Mouse (Mus musculus) liver, embryonic 11.5 days (tissue): ENCODE measurements around the gene Mpg. TPM values are rescaled to one million over a fixed set of nuclear protein-coding genes. Genes with fewer than 3 reads are reported as not detected.

Source experiments
- ATAC-seq: fragments of 200-750 bp; cut with Nextera tagmentation; replicated peaks from 2 replicates; pipeline ENCODE4 v1.8.0; 2017; ENCODE audit warnings: moderate number of reproducible peaks, mild to moderate bottlenecking, moderate TSS enrichment, moderate library complexity; ENCODE audit not compliant: low FRiP score
- DNase-seq: peaks from one replicate; pipeline ENCODE4 v3.0.0-alpha.2; 2017; ENCODE audit warnings: low spot score
- H3K27ac ChIP-seq: fragments of 300-500 bp; sonication (generic); 2 replicates; pipeline ENCODE4 v1.5.1; 2014; ENCODE audit warnings: mild to moderate bottlenecking, low read depth, low read length, control low read depth
- H3K27me3 ChIP-seq: fragments of 300-500 bp; sonication (generic); replicated peaks from 2 replicates; pipeline ENCODE4 v1.6.1; 2014; ENCODE audit warnings: low read length, mixed read lengths; ENCODE audit not compliant: control insufficient read depth, insufficient read depth
- H3K36me3 ChIP-seq: fragments of 300-500 bp; sonication (generic); 2 replicates; pipeline ENCODE4 v1.6.1; 2014; ENCODE audit warnings: mild to moderate bottlenecking, low read length, moderate library complexity, mixed read lengths; ENCODE audit not compliant: control insufficient read depth, insufficient read depth
- H3K4me1 ChIP-seq: fragments of 300-500 bp; sonication (generic); replicated peaks from 2 replicates; pipeline ENCODE4 v1.6.1; 2014; ENCODE audit warnings: low read length, mixed read lengths; ENCODE audit not compliant: control insufficient read depth, insufficient read depth
- H3K4me2 ChIP-seq: fragments of 300-500 bp; sonication (generic); 2 replicates; pipeline ENCODE4 v1.6.1; 2014; ENCODE audit warnings: mild to moderate bottlenecking, control low read depth, moderate library complexity
- H3K4me3 ChIP-seq: fragments of 300-500 bp; sonication (generic); 2 replicates; pipeline ENCODE4 v1.5.1; 2014; ENCODE audit warnings: low read depth, low read length, control low read depth
- H3K9ac ChIP-seq: fragments of 300-500 bp; sonication (generic); 2 replicates; pipeline ENCODE4 v1.6.1; 2014; ENCODE audit warnings: low read depth, low read length, control low read depth
- H3K9me3 ChIP-seq: fragments of 300-500 bp; sonication (generic); 2 replicates; pipeline ENCODE4 v1.6.1; 2016; ENCODE audit warnings: low read length, inconsistent platforms, mixed read lengths; ENCODE audit not compliant: control insufficient read depth
- WGBS: fragments of 180-500 bp; shearing (Covaris S2); extraction: QIAGEN DNeasy Blood & Tissue Kit; methylation state at CpG from one replicate; pipeline ENCODE4 v1.1.7; 2014; 5-methylcytosine and 5-hydroxymethylcytosine counted together
- polyA plus RNA-seq: library from polyadenylated mRNA; unstranded; fragments of >200 nt; fragmentation: Nextera tagmentation; extraction: Ambion mirVana; gene quantifications from 2 replicates; pipeline ENCODE4 v1.2.1, GENCODE M21; 2014

The Mpg gene
- polyA plus RNA-seq, 1 experiment from 2014 or later: 30.8 TPM

GRCm38 (mm10) chr11:32215372-32216162 lies 10.7 kb upstream of the Mpg start:
- Histone ChIP-seq H3K4me3 (no peak overlapping the region), H3K9ac (no peak overlapping the region), H3K4me1 (peaks cover 4% of the 10 kb centered on the region; the same call in 1 of the 2 replicates), H3K27me3 (peaks cover 9% of the 10 kb centered on the region), H3K4me2 (no peak overlapping the region), H3K27ac (no peak overlapping the region), H3K36me3 (peaks cover 5% of the 10 kb centered on the region; the same call in 1 of the 2 replicates), H3K9me3 (no peaks in the 10 kb centered on the region)
- no peak for DNase-seq
- 90% methylated on average over 18 of the region's 18 CpGs for WGBS
- ATAC-seq: no peak

- H3K27ac ChIP-seq: no peak overlapping the region
- H3K9ac ChIP-seq: no peak overlapping the region
- H3K4me1 ChIP-seq: peaks cover 9% of the 10 kb centered on the region
- peaks cover 22% of the 10 kb centered on the region for H3K27me3 ChIP-seq
- DNase-seq (peak; percentile 59), ATAC-seq (0 out of 2 replicates have a peak, but pooled peaks have one; percentile 42)
- peaks cover 2% of the 10 kb centered on the region; the same call in 1 of the 2 replicates for H3K36me3 ChIP-seq
- H3K4me2 ChIP-seq: no peak overlapping the region
- no peaks in the 10 kb centered on the region for H3K9me3 ChIP-seq
- no peak overlapping the region for H3K4me3 ChIP-seq
- WGBS: 25% methylated on average over 8 of the region's 8 CpGs
These were observed 9.5 kb upstream of the Mpg start for GRCm38 (mm10) chr11:32216851-32217250.

GRCm38 (mm10) chr11:32218501-32219050 lies 7.7 kb upstream of the Mpg start:
- peaks cover 2% of the 10 kb centered on the region; the same call in 1 of the 2 replicates for H3K36me3 ChIP-seq
- H3K4me1 ChIP-seq: peaks cover 24% of the 10 kb centered on the region
- no peak overlapping the region for H3K4me3 ChIP-seq
- WGBS: 72% methylated on average over 6 of the region's 6 CpGs
- no peak overlapping the region for H3K9ac ChIP-seq
- ATAC-seq (no peak), DNase-seq (no peak)
- H3K9me3 ChIP-seq: 0 out of 2 replicates have a peak, but pooled peaks cover 3% of the 10 kb centered on the region
- peaks cover 38% of the 10 kb centered on the region for H3K27me3 ChIP-seq
- no peak overlapping the region for H3K4me2 ChIP-seq
- H3K27ac ChIP-seq: no peak overlapping the region

GRCm38 (mm10) chr11:32219287-32219686 lies 7.0 kb upstream of the Mpg start:
- ATAC-seq (no peak), DNase-seq (no peak)
- Histone ChIP-seq H3K4me1 (peaks cover 26% of the 10 kb centered on the region), H3K4me2 (no peak overlapping the region), H3K9me3 (0 out of 2 replicates have a peak, but pooled peaks cover 3% of the 10 kb centered on the region), H3K9ac (no peak overlapping the region), H3K27me3 (peaks cover 45% of the 10 kb centered on the region), H3K36me3 (no peaks in the 10 kb centered on the region; the same call in 1 of the 2 replicates), H3K27ac (no peak overlapping the region), H3K4me3 (no peak overlapping the region)
- 91% methylated on average over 10 of the region's 10 CpGs for WGBS

- Histone ChIP-seq H3K4me1 (peaks cover 40% of the 10 kb centered on the region), H3K36me3 (no peaks in the 10 kb centered on the region), H3K4me2 (peak overlapping the region; percentile 90), H3K27ac (no peak overlapping the region; the same call in 1 of the 2 replicates), H3K9ac (peak overlapping the region; percentile 75; the same call in 1 of the 2 replicates), H3K9me3 (0 out of 2 replicates have a peak, but pooled peaks cover 3% of the 10 kb centered on the region), H3K27me3 (peaks cover 46% of the 10 kb centered on the region), H3K4me3 (peak overlapping the region; percentile 72)
- DNase-seq (peak; percentile 46), ATAC-seq (peak; percentile 13)
- 43% methylated on average over 10 of the region's 10 CpGs for WGBS
These were observed 5.6 kb upstream of the Mpg start for GRCm38 (mm10) chr11:32220607-32221224.

GRCm38 (mm10) chr11:32221225-32221950 lies 4.9 kb upstream of the Mpg start:
- under 1% methylated on average over 44 of the region's 46 CpGs for WGBS
- Histone ChIP-seq H3K9me3 (0 out of 2 replicates have a peak, but pooled peaks cover 3% of the 10 kb centered on the region), H3K4me2 (peak overlapping the region; percentile 90), H3K4me1 (peaks cover 45% of the 10 kb centered on the region), H3K36me3 (no peaks in the 10 kb centered on the region), H3K27ac (peak overlapping the region; percentile 77), H3K27me3 (peaks cover 46% of the 10 kb centered on the region), H3K9ac (peak overlapping the region; percentile 75), H3K4me3 (peak overlapping the region; percentile 72)
- ATAC-seq (peak; percentile 40), DNase-seq (peak; percentile 67)

GRCm38 (mm10) chr11:32221951-32222409 lies 4.3 kb upstream of the Mpg start, which contains the start of gene Rhbdf1:
TSS of gene Rhbdf1 (minus strand) at chr11:32222300.
- Histone ChIP-seq H3K9me3 (0 out of 2 replicates have a peak, but pooled peaks cover 3% of the 10 kb centered on the region), H3K27me3 (peaks cover 46% of the 10 kb centered on the region), H3K27ac (peak within 1 kb of the TSS; percentile 77), H3K4me1 (peaks cover 47% of the 10 kb centered on the region), H3K4me2 (peak within 1 kb of the TSS; percentile 90), H3K36me3 (no peaks in the 10 kb centered on the region), H3K4me3 (peak within 1 kb of the TSS; percentile 72), H3K9ac (peak within 1 kb of the TSS; percentile 75)
- peak; percentile 66 for DNase-seq
- ATAC-seq: peak; percentile 37
- WGBS: under 1% methylated on average over 68 of the region's 72 CpGs
